Mouse (Mus musculus) kidney, postnatal 0 days (tissue): ENCODE results near the gene Armh3. TPM values are rescaled to one million over a fixed set of nuclear protein-coding genes. Genes with fewer than 3 reads are reported as not detected.
A peak's percentile ranks its signal among the peaks of the same experiment; 100 is the strongest.

Source experiments
- ATAC-seq: fragments of 200-750 bp; cut with Nextera tagmentation; replicated peaks from 2 replicates; pipeline ENCODE4 v1.8.0; 2017; ENCODE audit warnings: low read depth, moderate number of reproducible peaks, moderate TSS enrichment, moderate library complexity; ENCODE audit not compliant: low FRiP score
- DNase-seq: peaks from one replicate; pipeline ENCODE4 v3.0.0-alpha.2; 2016; ENCODE audit warnings: low spot score
- H3K27ac ChIP-seq: fragments of 300-500 bp; sonication (generic); 2 replicates; pipeline ENCODE4 v1.5.1; 2014; ENCODE audit warnings: mild to moderate bottlenecking
- H3K27me3 ChIP-seq: fragments of 300-500 bp; sonication (generic); 2 replicates; pipeline ENCODE4 v1.6.1; 2014; ENCODE audit warnings: low read length, mixed read lengths; ENCODE audit not compliant: insufficient read depth
- H3K36me3 ChIP-seq: fragments of 300-500 bp; sonication (generic); 2 replicates; pipeline ENCODE4 v1.6.1; 2014; ENCODE audit warnings: low read length, mixed read lengths; ENCODE audit not compliant: insufficient read depth
- H3K4me1 ChIP-seq: fragments of 300-500 bp; sonication (generic); replicated peaks from 2 replicates; pipeline ENCODE4 v1.6.1; 2014; ENCODE audit warnings: antibody characterized with exemption, low read length, mixed read lengths; ENCODE audit not compliant: insufficient read depth
- H3K4me2 ChIP-seq: fragments of 300-500 bp; sonication (generic); 2 replicates; pipeline ENCODE4 v1.6.1; 2014; ENCODE audit warnings: mild to moderate bottlenecking, low read length, moderate library complexity, mixed read lengths
- H3K4me3 ChIP-seq: fragments of 300-500 bp; sonication (generic); replicated peaks from 2 replicates; pipeline ENCODE4 v1.5.1; 2014; ENCODE audit warnings: low read depth, low read length
- H3K9ac ChIP-seq: fragments of 300-500 bp; sonication (generic); 2 replicates; pipeline ENCODE4 v1.6.1; 2014; ENCODE audit warnings: low read depth, low read length
- H3K9me3 ChIP-seq: fragments of 300-500 bp; sonication (generic); replicated peaks from 2 replicates; pipeline ENCODE4 v1.6.1; 2016; ENCODE audit warnings: low read length, inconsistent platforms, mixed read lengths
- CTCF ChIP-seq: IDR thresholded peaks from 2 replicates; pipeline ENCODE4 v1.5.1; 2016; ENCODE audit warnings: antibody characterized with exemption, low read depth, mild to moderate bottlenecking, moderate library complexity
- WGBS: fragments of 180-500 bp; shearing (Covaris S2); extraction: QIAGEN DNeasy Blood & Tissue Kit; methylation state at CpG from one replicate; pipeline ENCODE4 v1.1.7; 2014; 5-methylcytosine and 5-hydroxymethylcytosine counted together
- polyA plus RNA-seq: library from polyadenylated mRNA; unstranded; fragments of >200 nt; fragmentation: Nextera tagmentation; extraction: Ambion mirVana; gene quantifications from 2 replicates; pipeline ENCODE4 v1.2.1, GENCODE M21; 2015

Armh3 gene
- polyA plus RNA-seq, 1 experiment from 2014 or later, result 13.2 TPM

- peaks cover 8% of the 10 kb centered on the region for H3K36me3 ChIP-seq
- no peaks in the 10 kb centered on the region for H3K27me3 ChIP-seq
- 40% methylated on average over 14 of the region's 14 CpGs for WGBS
- no peaks in the 10 kb centered on the region for H3K9me3 ChIP-seq
- peak overlapping the region; percentile 83 for H3K4me2 ChIP-seq
- peak overlapping the region; percentile 71 for H3K4me3 ChIP-seq
- no peak for TF ChIP-seq CTCF
- DNase-seq (no peak), ATAC-seq (no peak)
- peaks cover 50% of the 10 kb centered on the region for H3K4me1 ChIP-seq
- H3K9ac ChIP-seq, result peak overlapping the region; percentile 82
- H3K27ac ChIP-seq, result peak overlapping the region; percentile 94
Measured at GRCm38 (mm10) chr19:46040149-46040902, 42.0 kb upstream of the Armh3 start.

GRCm38 (mm10) chr19:46039478-46039877 is 41.2 kb upstream of the Armh3 start:
- peak; percentile 77 for ATAC-seq
- peak overlapping the region; percentile 71 for H3K4me3 ChIP-seq

GRCm38 (mm10) chr19:46038851-46039260 is 40.6 kb upstream of the Armh3 start:
- Histone ChIP-seq H3K4me2 (peak overlapping the region; percentile 83), H3K9ac (peak overlapping the region; percentile 82), H3K36me3 (peaks cover 23% of the 10 kb centered on the region), H3K27me3 (no peaks in the 10 kb centered on the region), H3K4me1 (peaks cover 46% of the 10 kb centered on the region), H3K4me3 (peak overlapping the region; percentile 71), H3K9me3 (no peaks in the 10 kb centered on the region), H3K27ac (peak overlapping the region; percentile 94)
- TF ChIP-seq CTCF, result no peak
- DNase-seq (no peak), ATAC-seq (peak; percentile 3; the same call in 1 of the 2 replicates)
- 0% methylated on average over 17 of the region's 17 CpGs for WGBS

More at GRCm38 (mm10) chr19:46039478-46039877, 41.2 kb upstream of the Armh3 start:
- DNase-seq, result peak; percentile 96
- H3K27ac ChIP-seq, result peak overlapping the region; percentile 94
- 0% methylated on average over 17 of the region's 30 CpGs for WGBS
- H3K4me2 ChIP-seq, result peak overlapping the region; percentile 83
- peaks cover 50% of the 10 kb centered on the region for H3K4me1 ChIP-seq
- H3K27me3 ChIP-seq, result no peaks in the 10 kb centered on the region
- H3K9me3 ChIP-seq, result no peaks in the 10 kb centered on the region
- H3K36me3 ChIP-seq, result peaks cover 16% of the 10 kb centered on the region
- peak overlapping the region; percentile 82 for H3K9ac ChIP-seq
- no peak for TF ChIP-seq CTCF

GRCm38 (mm10) chr19:46037925-46038850 is 39.9 kb upstream of the Armh3 start:
- peaks cover 40% of the 10 kb centered on the region for H3K4me1 ChIP-seq

GRCm38 (mm10) chr19:46037243-46037924 is 39.1 kb upstream of the Armh3 start:
- H3K27ac ChIP-seq, result no peak overlapping the region
- H3K9ac ChIP-seq, result peak overlapping the region; percentile 82; the same call in 1 of the 2 replicates
- H3K4me3 ChIP-seq, result peak overlapping the region; percentile 71
- TF ChIP-seq CTCF, result no peak
- DNase-seq (peak; percentile 48), ATAC-seq (no peak)
- peak overlapping the region; percentile 83 for H3K4me2 ChIP-seq
- no peaks in the 10 kb centered on the region for H3K27me3 ChIP-seq
- H3K36me3 ChIP-seq, result peaks cover 37% of the 10 kb centered on the region
- H3K4me1 ChIP-seq, result peaks cover 32% of the 10 kb centered on the region
- 19% methylated on average over 6 of the region's 6 CpGs for WGBS
- no peaks in the 10 kb centered on the region for H3K9me3 ChIP-seq

More at GRCm38 (mm10) chr19:46037925-46038850, 39.9 kb upstream of the Armh3 start:
- Histone ChIP-seq H3K4me2 (peak overlapping the region; percentile 83), H3K27me3 (no peaks in the 10 kb centered on the region), H3K9ac (peak overlapping the region; percentile 82), H3K4me3 (peak overlapping the region; percentile 71), H3K27ac (peak overlapping the region; percentile 94), H3K36me3 (peaks cover 29% of the 10 kb centered on the region), H3K9me3 (no peaks in the 10 kb centered on the region)
- no peak for TF ChIP-seq CTCF
- no peak for DNase-seq
- 9% methylated on average over 13 of the region's 13 CpGs for whole genome bisulfite sequencing
- no peak for ATAC-seq
